9 mouse cellular contexts compared by ENCODE assay signal in genomic region chr11:80210321-80210720, GRCm38 (mm10). TPM values are rescaled to one million over a fixed set of nuclear protein-coding genes. Genes with fewer than 3 reads are reported as not detected.
DNase-seq lines count a peak whose midpoint lies in the region; ATAC-seq lines count a peak whose summit lies in the region.
"Had no signal": no experiment of that assay in that cellular context is flagged by ENCODE, and none has a peak within 500 bp of the region (broad histone marks: within the 10 kb centered on the region; RNA-seq: fewer than 3 reads in every experiment).

No protein-coding gene starts in this region.

- H3K9me3 ChIP-seq in heart, embryonic 13.5 days, result no peaks in the 10 kb centered on the region
- H3K9me3 ChIP-seq in embryonic facial prominence, embryonic 10.5 days, result no peaks in the 10 kb centered on the region
- no peaks in the 10 kb centered on the region for H3K9me3 ChIP-seq in midbrain, embryonic 16.5 days (replicated peaks; ENCODE audit: control insufficient read depth, low read length, poor library complexity, severe bottlenecking)

- H3K9ac ChIP-seq in heart, embryonic 13.5 days, result peak overlapping the region; percentile 93
- H3K9ac ChIP-seq in midbrain, embryonic 16.5 days (ENCODE audit: low read depth, low read length), result no peak overlapping the region

- no peaks in the 10 kb centered on the region for H3K27me3 ChIP-seq in heart, embryonic 13.5 days (replicated peaks)
- H3K27me3 ChIP-seq in embryonic facial prominence, embryonic 10.5 days (replicated peaks; ENCODE audit: low read depth, poor library complexity, severe bottlenecking), result no peaks in the 10 kb centered on the region
- no peaks in the 10 kb centered on the region for H3K27me3 ChIP-seq in midbrain, embryonic 16.5 days (ENCODE audit: control insufficient read depth, insufficient read depth, low read depth, low read length)
- H3K27me3 ChIP-seq: Patski had no signal

- no peak for DNase-seq in heart, postnatal 10 days
- no peak for DNase-seq in embryonic facial prominence, embryonic 10.5 days (ENCODE audit: low spot score)
- DNase-seq in induced T-regulatory cell, adult 2 months (ENCODE audit: low read depth), result peak; percentile 20
- DNase-seq in spleen, postnatal 14 days (ENCODE audit: low spot score in 2 of 2), result no peak
- no peak for DNase-seq in embryo, embryonic 9.5 days (ENCODE audit: extremely low spot score)
- no peak for DNase-seq in urinary bladder, postnatal 25 days (ENCODE audit: low spot score)

- H3K27ac ChIP-seq in heart, embryonic 13.5 days (replicated peaks), result peak overlapping the region; percentile 94; the same call in 1 of the 2 replicates
- H3K27ac ChIP-seq in embryonic facial prominence, embryonic 10.5 days (replicated peaks), result no peak overlapping the region
- no peak overlapping the region for H3K27ac ChIP-seq in midbrain, embryonic 16.5 days (ENCODE audit: low read length)

- H3K4me3 ChIP-seq in heart, embryonic 13.5 days, result peak overlapping the region; percentile 81
- peak overlapping the region; percentile 97 for H3K4me3 ChIP-seq in embryonic facial prominence, embryonic 10.5 days
- peak overlapping the region; percentile 93 for H3K4me3 ChIP-seq in midbrain, embryonic 16.5 days (ENCODE audit: low read depth, low read length)

- intact Hi-C loops in heart, postnatal 10 days (cut with DNase I), result no loop called here

- peak overlapping the region; percentile 77 for H3K4me2 ChIP-seq in heart, embryonic 13.5 days
- peak overlapping the region; percentile 70 for H3K4me2 ChIP-seq in midbrain, embryonic 16.5 days (ENCODE audit: low read length)

- H3K36me3 ChIP-seq in heart, embryonic 13.5 days, result peaks cover 25% of the 10 kb centered on the region
- peaks cover 33% of the 10 kb centered on the region for H3K36me3 ChIP-seq in embryonic facial prominence, embryonic 10.5 days (replicated peaks)
- peaks cover 3% of the 10 kb centered on the region; the same call in 1 of the 2 replicates for H3K36me3 ChIP-seq in midbrain, embryonic 16.5 days (ENCODE audit: control insufficient read depth, insufficient read depth, low read length)

- 42% methylated on average over 6 of the region's 6 CpGs for WGBS in heart, embryonic 13.5 days
- WGBS in embryonic facial prominence, embryonic 10.5 days, result 59% methylated on average over 6 of the region's 6 CpGs
- 51% methylated on average over 6 of the region's 6 CpGs for WGBS in midbrain, embryonic 16.5 days

- peaks cover 19% of the 10 kb centered on the region for H3K4me1 ChIP-seq in heart, embryonic 13.5 days
- peaks cover 9% of the 10 kb centered on the region for H3K4me1 ChIP-seq in embryonic facial prominence, embryonic 10.5 days
- H3K4me1 ChIP-seq in midbrain, embryonic 16.5 days (ENCODE audit: control insufficient read depth, insufficient read depth, low read length), result peaks cover 12% of the 10 kb centered on the region

- no peak for ATAC-seq in heart, embryonic 13.5 days (ENCODE audit: extremely low read depth, insufficient number of reproducible peaks, low FRiP score, low TSS enrichment)
- no peak for ATAC-seq in midbrain, embryonic 16.5 days
- ATAC-seq: Patski had no signal

RNA-seq across cellular contexts. Expression of gene Rhot1, which starts 1.5 kb away (rescaled TPM):
- 52.5 and 56.4 TPM in 2 replicates for polyA plus RNA-seq in heart, embryonic 13.5 days (2015; fragmentation: Nextera tagmentation; extraction: Ambion mirVana)
- 10 to 100 TPM; 67.4 to 72.5 TPM for total RNA-seq in heart, postnatal 10 days (2021)
- 50.0 and 53.1 TPM in 2 replicates for polyA plus RNA-seq in embryonic facial prominence, embryonic 10.5 days (2016; fragmentation: Nextera tagmentation; extraction: Ambion mirVana)
- polyA plus RNA-seq in midbrain, embryonic 16.5 days (2015; fragmentation: Nextera tagmentation; extraction: Ambion mirVana), result 70.1 and 77.6 TPM in 2 replicates

RNA-seq across cellular contexts. Expression of gene Rnf135, which starts 26.7 kb away (rescaled TPM):
- 10.6 and 11.7 TPM in 2 replicates for polyA plus RNA-seq in heart, embryonic 13.5 days (2015; fragmentation: Nextera tagmentation; extraction: Ambion mirVana)
- total RNA-seq in heart, postnatal 10 days (2021), result 10 to 100 TPM in 1 of 2 experiments, 1 to 10 TPM in 1; 7.7 to 10.4 TPM
- polyA plus RNA-seq in embryonic facial prominence, embryonic 10.5 days (2016; fragmentation: Nextera tagmentation; extraction: Ambion mirVana), result 5.4 and 6.5 TPM in 2 replicates
- 3.0 and 3.6 TPM in 2 replicates for polyA plus RNA-seq in midbrain, embryonic 16.5 days (2015; fragmentation: Nextera tagmentation; extraction: Ambion mirVana)

RNA-seq across cellular contexts. Expression of gene Adap2, which starts 56.4 kb away (rescaled TPM):
- polyA plus RNA-seq in heart, embryonic 13.5 days (2015; fragmentation: Nextera tagmentation; extraction: Ambion mirVana), result 1.2 TPM in 2 replicates
- total RNA-seq in heart, postnatal 10 days (2021), result 10 to 100 TPM in 1 of 2 experiments, 1 to 10 TPM in 1; 8.8 to 18.4 TPM
- polyA plus RNA-seq in embryonic facial prominence, embryonic 10.5 days (2016; fragmentation: Nextera tagmentation; extraction: Ambion mirVana), result 0.64 and 0.69 TPM in 2 replicates
- 3.4 and 4.2 TPM in 2 replicates for polyA plus RNA-seq in midbrain, embryonic 16.5 days (2015; fragmentation: Nextera tagmentation; extraction: Ambion mirVana)
